Mouse (Mus musculus): ENCODE measurements around the gene Atcay. TPM values are rescaled to one million over a fixed set of nuclear protein-coding genes. Genes with fewer than 3 reads are reported as not detected.

Atcay gene
- total and polyA plus RNA-seq, 3 experiments = 0.11 TPM; not detected in 2

DNA sequence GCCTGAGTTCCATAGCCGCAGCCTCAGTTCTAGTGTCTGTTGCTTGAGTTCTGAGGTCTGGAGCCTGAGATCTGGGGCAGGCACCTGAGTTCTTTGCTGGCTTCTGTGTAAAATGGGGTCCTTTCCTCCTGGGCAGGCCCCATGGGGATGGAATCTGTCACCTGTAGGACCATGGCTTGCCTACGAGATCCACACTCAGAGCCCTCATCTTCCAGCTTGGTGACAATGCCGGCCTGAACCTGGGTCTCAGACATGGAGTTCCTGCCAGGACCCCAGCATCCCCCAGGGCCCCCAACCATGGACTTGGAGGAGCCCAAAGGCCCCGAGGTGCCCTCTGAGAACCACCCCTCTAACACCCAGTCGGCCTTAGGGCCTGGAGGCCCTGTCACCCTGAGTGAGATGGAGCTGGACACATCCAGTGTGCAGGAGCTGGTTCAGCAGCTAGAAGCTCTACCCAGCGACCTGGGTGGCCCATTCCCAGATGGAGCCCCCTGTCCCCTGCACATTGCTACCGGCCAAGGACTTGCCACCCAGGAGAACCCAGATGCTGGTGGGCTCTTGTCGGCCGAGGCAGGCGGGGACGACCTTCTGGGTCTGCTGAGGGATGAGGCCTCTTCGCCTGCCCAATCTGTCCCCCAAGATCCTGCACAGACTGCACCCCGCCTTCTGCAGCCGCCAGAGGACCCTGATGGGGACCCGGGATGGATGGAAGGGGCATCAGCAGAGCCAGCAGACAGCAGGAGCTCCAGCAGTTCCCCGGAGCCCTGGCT is 38.2 kb upstream of the Atcay start:
- H3K27me3 ChIP-seq (ENCODE audit: insufficient read depth, low read length) = no peaks in the 10 kb centered on the region

DNA sequence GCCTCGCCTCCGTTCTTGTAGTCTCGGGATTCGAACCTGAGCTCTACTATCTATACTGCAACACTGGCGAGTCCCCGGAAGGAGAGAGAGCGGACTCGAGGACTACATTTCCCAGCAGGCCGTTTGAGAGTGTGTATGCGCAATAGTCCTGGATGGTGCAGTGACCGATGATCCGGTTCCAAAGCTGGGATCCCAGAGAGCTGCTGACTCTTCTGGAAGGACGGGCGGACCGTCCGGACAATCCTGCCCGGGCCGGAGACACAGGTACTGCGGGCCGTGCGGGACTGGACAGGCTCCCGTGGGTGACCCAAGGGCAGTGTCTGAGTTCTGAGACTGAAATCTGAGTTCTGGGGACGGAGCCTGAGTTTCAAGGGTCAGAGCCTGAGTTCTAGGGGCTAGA is 37.4 kb upstream of the Atcay start:
- Histone ChIP-seq H3K36me3 (replicated peaks) (peaks cover 69% of the 10 kb centered on the region), H3K4me3 (ENCODE audit: low read depth, low read length) (peak overlapping the region; percentile 87), H3K27me3 (ENCODE audit: insufficient read depth, low read length) (no peaks in the 10 kb centered on the region), H3K9me3 (replicated peaks) (no peaks in the 10 kb centered on the region), H3K4me1 (ENCODE audit: insufficient read depth, low read depth, low read length) (peaks cover 58% of the 10 kb centered on the region)
- peak; percentile 52; the same call in 1 of the 2 replicates for ATAC-seq (ENCODE audit: extremely low read depth, insufficient number of reproducible peaks, low FRiP score, poor library complexity, severe bottlenecking)
- peak; percentile 84 for DNase-seq (ENCODE audit: low spot score)
- TF ChIP-seq GATA1 (IDR thresholded peaks at IDR 0.05; ENCODE audit: borderline replicate concordance, low read length) (no peak), POLR2AphosphoS5 (IDR thresholded peaks at IDR 0.05; ENCODE audit: insufficient replicate concordance, low read depth, low read length) (no peak), CTCF (IDR thresholded peaks at IDR 0.05; ENCODE audit: low read depth, low read length) (no peak), GATA2 (IDR thresholded peaks at IDR 0.05; ENCODE audit: borderline replicate concordance, low read depth, low read length) (no peak), TAL1 (conservative IDR thresholded peaks at IDR 0.05; ENCODE audit: low read depth, low read length) (no peak)

More for the DNA sequence above, 38.2 kb upstream of the Atcay start:
- H3K9me3 ChIP-seq (replicated peaks) = no peaks in the 10 kb centered on the region
- ATAC-seq (ENCODE audit: extremely low read depth, insufficient number of reproducible peaks, low FRiP score, poor library complexity, severe bottlenecking) = no peak
- TF ChIP-seq POLR2AphosphoS5 (IDR thresholded peaks at IDR 0.05; ENCODE audit: insufficient replicate concordance, low read depth, low read length) (no peak), CTCF (IDR thresholded peaks at IDR 0.05; ENCODE audit: low read depth, low read length) (no peak)
- H3K4me1 ChIP-seq (ENCODE audit: insufficient read depth, low read depth, low read length) = peaks cover 51% of the 10 kb centered on the region
- no peak for DNase-seq (ENCODE audit: low spot score)
- peak overlapping the region; percentile 87 for H3K4me3 ChIP-seq (ENCODE audit: low read depth, low read length)
- H3K36me3 ChIP-seq (replicated peaks) = peaks cover 69% of the 10 kb centered on the region

DNA sequence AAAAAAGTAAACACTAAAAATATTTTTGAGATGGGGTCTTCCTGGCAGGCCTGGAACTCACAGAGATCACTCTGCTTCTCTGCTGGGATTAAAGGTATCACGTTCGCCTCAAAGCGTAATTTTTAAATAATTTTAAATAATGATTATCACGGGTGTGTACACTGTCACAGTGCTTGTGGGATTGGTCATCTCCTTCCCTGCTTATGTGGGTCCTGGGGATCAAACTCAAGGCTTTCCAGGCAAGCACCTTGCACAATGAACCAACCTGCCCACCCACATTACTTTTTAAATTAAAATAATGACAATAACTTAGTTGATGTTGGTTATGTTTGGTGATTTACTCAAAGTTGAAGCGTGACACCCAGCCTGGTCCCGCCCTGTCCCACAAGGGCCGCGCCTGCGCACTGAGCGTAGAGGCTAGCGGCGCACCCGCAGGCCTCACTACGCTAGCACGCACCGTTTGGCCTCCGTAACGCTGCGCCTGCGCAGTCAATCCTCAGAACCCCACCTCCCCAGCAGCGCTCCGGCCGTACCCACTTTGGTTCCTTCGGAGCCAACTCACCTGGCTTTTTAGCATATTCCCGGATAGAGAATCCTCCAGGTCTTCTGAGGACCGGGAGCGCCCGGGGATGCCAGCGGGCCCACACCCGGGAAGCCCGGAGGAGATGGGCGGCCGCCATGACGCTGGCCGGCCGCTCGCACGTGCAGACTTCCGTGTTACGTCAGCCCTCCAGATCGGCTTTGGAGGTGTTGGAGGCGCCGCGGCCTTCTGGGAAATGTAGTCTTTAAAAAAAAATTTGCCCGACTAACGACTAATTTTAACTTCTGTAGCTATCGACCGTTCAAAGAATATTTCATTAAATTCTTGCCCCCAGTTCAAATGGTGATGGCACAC is 35.8 kb upstream of the Atcay start, which contains the start of the genes Mrpl54 and Apba3:
TSS of gene Mrpl54 (minus strand) at position 724 of the 895 bp plus-strand sequence.
TSS of gene Apba3 (plus strand) at position 750 of the 895 bp plus-strand sequence.
- DNase-seq (ENCODE audit: low spot score) (peak; percentile 96), ATAC-seq (ENCODE audit: extremely low read depth, insufficient number of reproducible peaks, low FRiP score, poor library complexity, severe bottlenecking) (peak; percentile 80)
- Histone ChIP-seq H3K27me3 (ENCODE audit: insufficient read depth, low read length) (no peaks in the 10 kb centered on the region), H3K4me3 (ENCODE audit: low read depth, low read length) (peak within 1 kb of the TSS; percentile 87), H3K9me3 (replicated peaks) (no peaks in the 10 kb centered on the region), H3K36me3 (replicated peaks) (peaks cover 69% of the 10 kb centered on the region), H3K4me1 (ENCODE audit: insufficient read depth, low read depth, low read length) (peaks cover 55% of the 10 kb centered on the region)
- TF ChIP-seq GATA2 (IDR thresholded peaks at IDR 0.05; ENCODE audit: borderline replicate concordance, low read depth, low read length) (no peak), CTCF (IDR thresholded peaks at IDR 0.05; ENCODE audit: low read depth, low read length) (no peak), TAL1 (conservative IDR thresholded peaks at IDR 0.05; ENCODE audit: low read depth, low read length) (no peak), POLR2AphosphoS5 (IDR thresholded peaks at IDR 0.05; ENCODE audit: insufficient replicate concordance, low read depth, low read length) (no peak), GATA1 (IDR thresholded peaks at IDR 0.05; ENCODE audit: borderline replicate concordance, low read length) (no peak)

DNA sequence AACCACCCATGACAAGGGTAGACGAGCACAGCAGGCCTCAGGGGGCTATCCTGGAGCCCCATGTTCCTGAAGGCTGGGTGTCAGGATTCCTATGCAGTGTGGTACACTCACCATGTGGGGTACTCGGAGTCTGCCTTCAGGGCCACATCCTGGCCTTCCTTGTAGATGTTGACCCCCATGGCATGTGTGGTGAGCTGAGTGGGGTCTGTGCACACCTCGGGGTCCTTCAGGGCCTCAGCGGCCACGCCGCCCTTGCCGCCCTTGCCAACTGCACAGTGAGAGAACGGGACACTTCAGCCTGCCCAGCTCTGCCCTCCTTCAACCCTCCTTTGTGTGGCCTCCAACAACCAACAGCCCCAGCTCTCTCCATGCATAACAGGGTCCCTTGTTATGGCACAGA is 34.9 kb upstream of the Atcay start:
- H3K36me3 ChIP-seq (replicated peaks) = peaks cover 69% of the 10 kb centered on the region
- H3K4me3 ChIP-seq (ENCODE audit: low read depth, low read length) = peak overlapping the region; percentile 72
- ATAC-seq (ENCODE audit: extremely low read depth, insufficient number of reproducible peaks, low FRiP score, poor library complexity, severe bottlenecking) (no peak), DNase-seq (ENCODE audit: low spot score) (no peak)
- peaks cover 4% of the 10 kb centered on the region for H3K9me3 ChIP-seq (replicated peaks)
- peaks cover 55% of the 10 kb centered on the region for H3K4me1 ChIP-seq (ENCODE audit: insufficient read depth, low read depth, low read length)
- no peaks in the 10 kb centered on the region; the same call in 1 of the 2 replicates for H3K27me3 ChIP-seq (ENCODE audit: insufficient read depth, low read length)
- TF ChIP-seq GATA1 (IDR thresholded peaks at IDR 0.05; ENCODE audit: borderline replicate concordance, low read length) (no peak), GATA2 (IDR thresholded peaks at IDR 0.05; ENCODE audit: borderline replicate concordance, low read depth, low read length) (no peak)

DNA sequence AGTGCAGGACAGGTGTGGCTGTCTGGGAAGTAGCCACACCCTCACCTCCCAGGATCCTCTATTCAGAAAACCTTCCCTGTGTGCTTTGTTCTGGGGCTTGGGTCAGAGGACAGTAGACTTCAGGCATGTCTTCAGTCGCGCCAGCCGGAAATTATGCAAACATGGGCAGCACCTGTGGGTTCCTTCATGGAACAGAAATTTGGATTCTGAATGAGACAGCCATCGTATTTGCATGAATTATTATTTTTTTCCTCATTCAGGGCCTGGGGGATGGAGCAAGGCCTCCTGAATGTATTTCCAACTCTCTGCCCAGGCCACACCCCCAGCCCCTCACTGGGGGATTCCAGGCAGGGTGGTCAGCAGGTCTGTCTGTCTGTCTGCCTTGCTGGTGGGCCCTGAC is 30.4 kb upstream of the Atcay start:
- TF ChIP-seq CTCF (IDR thresholded peaks at IDR 0.05; ENCODE audit: low read depth, low read length) (no peak), GATA1 (IDR thresholded peaks at IDR 0.05; ENCODE audit: borderline replicate concordance, low read length) (no peak), POLR2AphosphoS5 (IDR thresholded peaks at IDR 0.05; ENCODE audit: insufficient replicate concordance, low read depth, low read length) (no peak), GATA2 (IDR thresholded peaks at IDR 0.05; ENCODE audit: borderline replicate concordance, low read depth, low read length) (no peak), TAL1 (conservative IDR thresholded peaks at IDR 0.05; ENCODE audit: low read depth, low read length) (no peak)
- Histone ChIP-seq H3K9me3 (replicated peaks) (peaks cover 5% of the 10 kb centered on the region), H3K4me3 (ENCODE audit: low read depth, low read length) (no peak overlapping the region), H3K27me3 (ENCODE audit: insufficient read depth, low read length) (peaks cover 33% of the 10 kb centered on the region), H3K4me1 (ENCODE audit: insufficient read depth, low read depth, low read length) (peaks cover 29% of the 10 kb centered on the region), H3K36me3 (replicated peaks) (peaks cover 55% of the 10 kb centered on the region)
- ATAC-seq (ENCODE audit: extremely low read depth, insufficient number of reproducible peaks, low FRiP score, poor library complexity, severe bottlenecking) (no peak), DNase-seq (ENCODE audit: low spot score) (no peak)

DNA sequence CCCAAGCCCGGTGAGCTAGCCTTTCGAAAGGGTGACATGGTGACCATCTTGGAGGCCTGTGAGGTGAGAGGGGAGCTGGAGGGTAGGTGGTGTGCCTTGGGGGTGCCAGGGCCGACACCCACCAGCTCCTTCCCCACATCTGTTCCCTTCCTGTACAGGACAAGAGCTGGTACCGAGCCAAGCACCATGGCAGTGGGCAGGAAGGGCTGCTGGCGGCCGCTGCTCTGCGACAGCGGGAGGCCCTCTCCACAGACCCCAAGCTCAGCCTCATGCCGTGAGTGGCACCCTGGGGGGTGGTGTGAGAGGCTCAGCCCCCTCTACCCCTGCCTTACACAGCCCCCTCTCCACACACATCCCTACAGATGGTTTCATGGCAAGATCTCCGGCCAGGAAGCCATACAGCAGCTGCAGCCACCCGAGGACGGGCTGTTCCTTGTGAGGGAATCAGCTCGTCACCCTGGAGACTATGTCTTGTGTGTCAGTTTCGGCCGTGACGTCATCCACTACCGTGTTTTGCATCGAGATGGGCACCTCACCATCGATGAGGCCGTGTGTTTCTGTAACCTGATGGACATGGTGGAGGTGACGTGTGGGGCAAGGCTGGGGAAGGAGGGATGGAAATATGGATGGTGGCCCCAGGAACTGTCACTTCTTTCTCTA is 28.7 kb upstream of the Atcay start:
- Histone ChIP-seq H3K27me3 (ENCODE audit: insufficient read depth, low read length) (peaks cover 41% of the 10 kb centered on the region), H3K9me3 (replicated peaks) (peaks cover 5% of the 10 kb centered on the region), H3K4me1 (ENCODE audit: insufficient read depth, low read depth, low read length) (peaks cover 13% of the 10 kb centered on the region), H3K36me3 (replicated peaks) (peaks cover 40% of the 10 kb centered on the region), H3K4me3 (ENCODE audit: low read depth, low read length) (no peak overlapping the region)
- TF ChIP-seq TAL1 (conservative IDR thresholded peaks at IDR 0.05; ENCODE audit: low read depth, low read length) = no peak
- TF ChIP-seq POLR2AphosphoS5 (IDR thresholded peaks at IDR 0.05; ENCODE audit: insufficient replicate concordance, low read depth, low read length) = no peak
- no peak for TF ChIP-seq CTCF (IDR thresholded peaks at IDR 0.05; ENCODE audit: low read depth, low read length)
- no peak for TF ChIP-seq GATA1 (IDR thresholded peaks at IDR 0.05; ENCODE audit: borderline replicate concordance, low read length)
- no peak for TF ChIP-seq GATA2 (IDR thresholded peaks at IDR 0.05; ENCODE audit: borderline replicate concordance, low read depth, low read length)
- ATAC-seq (ENCODE audit: extremely low read depth, insufficient number of reproducible peaks, low FRiP score, poor library complexity, severe bottlenecking) (no peak), DNase-seq (ENCODE audit: low spot score) (no peak)

Measured in G1E (cell line).